Mouse (Mus musculus): ENCODE measurements around the gene Igdcc4. TPM values are rescaled to one million over a fixed set of nuclear protein-coding genes. Genes with fewer than 3 reads are reported as not detected.

Gene Igdcc4
- polyA plus RNA-seq (2017; shearing (Covaris generic)) = not detected

GRCm38 (mm10) chr9:65100991-65101685 is at the start of gene Igdcc4:
TSS of gene Igdcc4 (plus strand) at chr9:65101486.

DNA sequence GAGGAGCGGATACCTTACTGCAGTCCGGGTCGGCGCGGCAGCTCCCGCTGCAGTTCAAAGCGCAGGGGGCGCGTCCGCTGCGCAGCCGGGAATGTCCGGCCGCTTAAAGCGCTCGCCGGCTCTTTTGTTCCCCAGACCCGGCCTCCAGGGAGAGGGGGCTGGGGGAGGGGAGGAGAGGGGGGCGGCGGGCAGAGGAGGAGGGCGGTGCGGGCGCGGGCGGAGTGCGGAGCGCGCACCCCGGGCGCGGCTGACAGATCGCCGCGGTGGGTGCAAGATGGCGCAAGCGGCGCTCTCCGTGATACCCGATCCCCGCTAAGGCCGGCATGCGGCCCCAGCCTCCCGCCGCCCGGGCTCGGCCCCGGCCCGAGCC is 39.6 kb downstream of the Igdcc4 start, which contains the start of gene Igdcc3:
Igdcc3 (plus strand) TSS at position 254 of the 370 bp plus-strand sequence.

Other genes with a start within 250 kb of the Igdcc4 start
- gene Slc24a1, start 149.9 kb upstream of the Igdcc4 start, polyA plus RNA-seq (2017; shearing (Covaris generic)) = 0.05 TPM
- gene Ints14, start 140.6 kb upstream of the Igdcc4 start, polyA plus RNA-seq (2017; shearing (Covaris generic)) = 48.8 TPM
- 183 TPM for gene Hacd3, start 79.8 kb upstream of the Igdcc4 start, polyA plus RNA-seq (2017; shearing (Covaris generic))
- 47.5 TPM for gene Dpp8, start 69.1 kb upstream of the Igdcc4 start, polyA plus RNA-seq (2017; shearing (Covaris generic))
- gene Igdcc3, start 39.7 kb downstream of the Igdcc4 start, polyA plus RNA-seq (2017; shearing (Covaris generic)) = not detected
- gene Parp16, start 93.9 kb downstream of the Igdcc4 start, polyA plus RNA-seq (2017; shearing (Covaris generic)) = 7.2 TPM
- not detected for gene Cilp, start 163.7 kb downstream of the Igdcc4 start, polyA plus RNA-seq (2017; shearing (Covaris generic))
- gene Clpx, start 192.8 kb downstream of the Igdcc4 start, polyA plus RNA-seq (2017; shearing (Covaris generic)) = 50.9 TPM
- 3.6 TPM for gene Pdcd7, start 244.6 kb downstream of the Igdcc4 start, polyA plus RNA-seq (2017; shearing (Covaris generic))

Data from activated CD4-positive, CD25-positive, alpha-beta regulatory T cell, adult 9 weeks (primary cell).